In the genomic region with DNA sequence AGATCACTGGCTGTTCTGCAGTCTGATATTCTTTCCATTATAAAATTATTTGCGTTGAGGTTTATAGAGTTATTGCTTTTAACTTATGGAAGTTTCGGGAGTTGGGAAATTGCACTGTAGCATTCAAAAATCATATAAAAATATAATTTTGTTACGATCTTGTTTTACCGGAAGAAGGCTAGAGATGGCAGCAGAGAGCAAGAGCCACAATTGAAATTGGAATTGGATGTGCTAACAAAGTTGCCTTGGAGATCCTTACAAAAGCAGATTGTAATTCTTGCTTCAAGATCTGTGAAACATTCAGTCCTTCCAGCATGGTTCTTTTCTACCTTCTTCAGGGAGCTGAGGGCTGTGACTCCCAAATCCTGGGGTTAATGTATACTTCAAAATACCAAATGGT, we compare ENCODE assay signal across 22 mouse cellular contexts.
DNase-seq lines count a peak whose midpoint lies in the region; ATAC-seq and TF ChIP-seq lines count a peak whose summit lies in the region.
"Had no signal": no experiment of that assay in that cellular context is flagged by ENCODE, and none has a peak within 500 bp of the region (broad histone marks: within the 10 kb centered on the region; RNA-seq: fewer than 3 reads in every experiment).

No protein-coding gene starts in this region.

- no peak overlapping the region for H3K27ac ChIP-seq in heart, postnatal 0 days (ENCODE audit: low read depth)
- H3K27ac ChIP-seq: embryonic facial prominence, embryonic 13.5 days; heart, embryonic 15.5 days; hindbrain, embryonic 10.5 days; stomach, embryonic 15.5 days had no signal

- intact Hi-C loops in left cerebral cortex, postnatal 25 days (cut with DNase I) = no loop called here
- intact Hi-C loops in left cerebral cortex, postnatal 36 days (cut with DNase I) = no loop called here

- TF ChIP-seq EP300 in heart, postnatal 0 days (IDR thresholded peaks at IDR 0.05; ENCODE audit: low read depth) = no peak

- H3K4me1 ChIP-seq in heart, postnatal 0 days (ENCODE audit: control insufficient read depth, insufficient read depth) = no peaks in the 10 kb centered on the region
- H3K4me1 ChIP-seq: embryonic facial prominence, embryonic 13.5 days; heart, embryonic 15.5 days; hindbrain, embryonic 10.5 days; stomach, embryonic 15.5 days had no signal

- H3K36me3 ChIP-seq in heart, postnatal 0 days (replicated peaks; ENCODE audit: control insufficient read depth, insufficient read depth, low read length) = no peaks in the 10 kb centered on the region
- H3K36me3 ChIP-seq: embryonic facial prominence, embryonic 13.5 days; heart, embryonic 15.5 days; hindbrain, embryonic 10.5 days; stomach, embryonic 15.5 days had no signal

- WGBS in heart, postnatal 0 days = 71% methylated on average over 4 of the region's 4 CpGs

- H3K27me3 ChIP-seq in heart, postnatal 0 days (ENCODE audit: control insufficient read depth, insufficient read depth, low read length) = no peaks in the 10 kb centered on the region
- H3K27me3 ChIP-seq: embryonic facial prominence, embryonic 13.5 days; heart, embryonic 15.5 days; stomach, embryonic 15.5 days had no signal

- no peak overlapping the region for H3K4me2 ChIP-seq in heart, postnatal 0 days (ENCODE audit: low read depth, low read length)
- H3K4me2 ChIP-seq: embryonic facial prominence, embryonic 13.5 days; heart, embryonic 15.5 days; stomach, embryonic 15.5 days had no signal

- no peak for ATAC-seq in heart, postnatal 0 days (ENCODE audit: insufficient read depth, low read depth)
- ATAC-seq: CD4-positive, CD25-positive, alpha-beta regulatory T cell, adult 4 months; midbrain, embryonic 16.5 days had no signal

- TF ChIP-seq CTCF in heart, postnatal 0 days (IDR thresholded peaks at IDR 0.05; ENCODE audit: low read depth) = peak; percentile 28

- H3K4me3 ChIP-seq in heart, postnatal 0 days (ENCODE audit: low read depth, low read length) = no peak overlapping the region
- H3K4me3 ChIP-seq: embryonic facial prominence, embryonic 13.5 days; heart, embryonic 15.5 days; hindbrain, embryonic 10.5 days; stomach, embryonic 15.5 days had no signal

- H3K9ac ChIP-seq in heart, postnatal 0 days (replicated peaks; ENCODE audit: low read depth, low read length) = no peak overlapping the region
- H3K9ac ChIP-seq: embryonic facial prominence, embryonic 13.5 days; heart, embryonic 15.5 days; stomach, embryonic 15.5 days had no signal

- peak; percentile 21 for DNase-seq in embryo, embryonic 11 days
- no peak for DNase-seq in embryo, embryonic 10 days (ENCODE audit: low spot score)
- DNase-seq in heart, postnatal 0 days (ENCODE audit: low spot score) = no peak
- DNase-seq in heart, adult 18-20 months = no peak
- DNase-seq in left cerebral cortex, postnatal 25 days (ENCODE audit: low spot score in 2 of 2) = peak; percentile 6 to 12
- DNase-seq in left cerebral cortex, postnatal 36 days (ENCODE audit: low spot score in 2 of 2) = no peak
- DNase-seq in right cerebral cortex, postnatal 4 days = peak; percentile 4
- DNase-seq in right cerebral cortex, postnatal 10 days (ENCODE audit: low spot score in 2 of 2) = no peak
- DNase-seq: adrenal gland, postnatal 14 days; cerebellum, adult 11-12 months; cerebellum, postnatal 14 days; kidney, adult 8-10 months; kidney, postnatal 36 days; liver; lung, adult 18-20 months; right cerebral cortex, postnatal 25 days had no signal

- H3K9me3 ChIP-seq in heart, postnatal 0 days (replicated peaks; ENCODE audit: control insufficient read depth, low read length) = peaks cover 8% of the 10 kb centered on the region; the same call in 1 of the 2 replicates
- H3K9me3 ChIP-seq: embryonic facial prominence, embryonic 13.5 days; heart, embryonic 15.5 days; hindbrain, embryonic 10.5 days had no signal

Comparison
In these comparisons a context has a peak if more than half of its experiments do, and no peak if none do; other contexts are left out.
1. DNase-seq: peak in embryo, embryonic 11 days (single experiment), left cerebral cortex, postnatal 25 days (2 of 2) and right cerebral cortex, postnatal 4 days (single experiment); none in embryo, embryonic 10 days (single experiment), heart, postnatal 0 days (single experiment), heart, adult 18-20 months (0 of 2), left cerebral cortex, postnatal 36 days (0 of 2) and right cerebral cortex, postnatal 10 days (0 of 2).